Mouse (Mus musculus): ENCODE results near the gene Olfr1321.

Olfr1321 gene

GRCm38 (mm10) chrX:49734959-49735358, at the start of gene Olfr1321:
Olfr1321 (minus strand) TSS chrX:49735059.
- no peak for DNase-seq

DNA sequence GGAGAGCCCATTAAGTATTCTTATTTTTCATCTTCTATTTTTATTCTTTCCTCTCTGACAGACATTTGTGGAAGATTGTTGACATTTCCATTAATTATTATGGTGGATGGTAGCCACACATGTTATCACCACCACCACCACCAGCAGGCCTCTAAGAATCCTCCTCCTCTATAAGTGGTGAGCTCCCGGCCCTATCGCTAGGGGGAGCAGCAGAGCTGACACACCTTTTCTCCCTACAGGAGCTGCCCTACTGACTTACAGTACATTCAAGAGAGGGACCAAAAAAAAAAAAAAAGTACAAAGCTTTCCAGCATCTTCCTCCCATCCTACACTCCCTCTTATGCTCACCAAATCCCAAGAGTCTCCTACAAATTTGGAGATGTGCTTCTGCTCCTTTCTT, 36.0 kb upstream of the Olfr1321 start:
- DNase-seq, result no peak

GRCm38 (mm10) chrX:49745192-49745591, 10.3 kb upstream of the Olfr1321 start:
- DNase-seq, result no peak

All from cerebellum, adult 18-20 months (tissue).